Mouse (Mus musculus) liver, embryonic 15.5 days (tissue): Measurements from ENCODE around the gene Akr1d1. TPM values are rescaled to one million over a fixed set of nuclear protein-coding genes. Genes with fewer than 3 reads are reported as not detected.
A peak's percentile ranks its signal among the peaks of the same experiment; 100 is the strongest.

ENCODE experiments used
- ATAC-seq: fragments of 200-750 bp; cut with Nextera tagmentation; 2 replicates; pipeline ENCODE4 v1.8.0; 2017; ENCODE audit warnings: moderate number of reproducible peaks, mild to moderate bottlenecking, moderate library complexity; ENCODE audit not compliant: insufficient read depth
- H3K27ac ChIP-seq: fragments of 300-500 bp; sonication (generic); replicated peaks from 2 replicates; pipeline ENCODE4 v1.5.1; 2015; ENCODE audit warnings: mild to moderate bottlenecking, inconsistent platforms
- H3K27me3 ChIP-seq: fragments of 300-500 bp; sonication (generic); 2 replicates; pipeline ENCODE4 v1.6.1; 2015; ENCODE audit warnings: mild to moderate bottlenecking, inconsistent platforms
- H3K36me3 ChIP-seq: fragments of 300-500 bp; sonication (generic); replicated peaks from 2 replicates; pipeline ENCODE4 v1.6.1; 2015; ENCODE audit warnings: moderate library complexity, mild to moderate bottlenecking, inconsistent platforms
- H3K4me1 ChIP-seq: fragments of 300-500 bp; sonication (generic); replicated peaks from 2 replicates; pipeline ENCODE4 v1.6.1; 2015; ENCODE audit warnings: inconsistent platforms
- H3K4me2 ChIP-seq: fragments of 300-500 bp; sonication (generic); 2 replicates; pipeline ENCODE4 v1.6.1; 2015; ENCODE audit warnings: moderate library complexity, mild to moderate bottlenecking, inconsistent platforms
- H3K4me3 ChIP-seq: fragments of 300-500 bp; sonication (generic); replicated peaks from 2 replicates; pipeline ENCODE4 v1.5.1; 2015; ENCODE audit warnings: mild to moderate bottlenecking, inconsistent platforms
- H3K9ac ChIP-seq: fragments of 300-500 bp; sonication (generic); 2 replicates; pipeline ENCODE4 v1.6.1; 2015; ENCODE audit warnings: moderate library complexity, mild to moderate bottlenecking, inconsistent platforms
- H3K9me3 ChIP-seq: fragments of 300-500 bp; sonication (generic); replicated peaks from 2 replicates; pipeline ENCODE4 v1.6.1; 2016; ENCODE audit warnings: inconsistent platforms
- WGBS: fragments of 180-500 bp; shearing (Covaris S2); methylation state at CpG from one replicate; pipeline ENCODE4 v1.1.7; 2015; ENCODE audit warnings: mixed read lengths; ENCODE audit not compliant: insufficient replicate concordance; 5-methylcytosine and 5-hydroxymethylcytosine counted together
- polyA plus RNA-seq: library from polyadenylated mRNA; unstranded; fragments of >200 nt; fragmentation: Nextera tagmentation; extraction: Ambion mirVana; gene quantifications from 2 replicates; pipeline ENCODE4 v1.2.1, GENCODE M21; 2015

The Akr1d1 gene
- polyA plus RNA-seq, 1 experiment from 2014 or later, result 8.7 TPM

- Histone ChIP-seq H3K9me3 (no peaks in the 10 kb centered on the region), H3K36me3 (no peaks in the 10 kb centered on the region), H3K27ac (no peak overlapping the region), H3K4me2 (no peak overlapping the region), H3K27me3 (no peaks in the 10 kb centered on the region), H3K4me1 (no peaks in the 10 kb centered on the region), H3K9ac (no peak overlapping the region), H3K4me3 (no peak overlapping the region)
- WGBS, result 69% methylated on average over 13 of the region's 13 CpGs
- ATAC-seq, result no peak
Measured at GRCm38 (mm10) chr6:37520631-37521375, 9.2 kb upstream of the Akr1d1 start.

- Histone ChIP-seq H3K27ac (no peak overlapping the region), H3K4me2 (no peak overlapping the region), H3K9me3 (no peaks in the 10 kb centered on the region), H3K9ac (no peak overlapping the region), H3K36me3 (no peaks in the 10 kb centered on the region), H3K4me1 (no peaks in the 10 kb centered on the region), H3K27me3 (no peaks in the 10 kb centered on the region), H3K4me3 (no peak overlapping the region)
- WGBS, result 66% methylated on average over 3 of the region's 3 CpGs
- ATAC-seq, result no peak
Measured at GRCm38 (mm10) chr6:37532036-37532435, 2.1 kb downstream of the Akr1d1 start.

GRCm38 (mm10) chr6:37536831-37537230, 6.9 kb downstream of the Akr1d1 start:
- Histone ChIP-seq H3K4me3 (no peak overlapping the region), H3K27me3 (no peaks in the 10 kb centered on the region), H3K36me3 (no peaks in the 10 kb centered on the region), H3K9ac (no peak overlapping the region), H3K9me3 (no peaks in the 10 kb centered on the region), H3K27ac (no peak overlapping the region), H3K4me2 (no peak overlapping the region), H3K4me1 (peaks cover 6% of the 10 kb centered on the region)
- 65% methylated on average over 3 of the region's 3 CpGs for WGBS
- ATAC-seq, result no peak

- WGBS, result 59% methylated on average over 3 of the region's 3 CpGs
- ATAC-seq, result no peak
- H3K27ac ChIP-seq, result 0 out of 2 replicates have a peak overlapping the region, but pooled peaks have one; percentile 16
Measured at GRCm38 (mm10) chr6:37537801-37538200, 7.8 kb downstream of the Akr1d1 start.

DNA sequence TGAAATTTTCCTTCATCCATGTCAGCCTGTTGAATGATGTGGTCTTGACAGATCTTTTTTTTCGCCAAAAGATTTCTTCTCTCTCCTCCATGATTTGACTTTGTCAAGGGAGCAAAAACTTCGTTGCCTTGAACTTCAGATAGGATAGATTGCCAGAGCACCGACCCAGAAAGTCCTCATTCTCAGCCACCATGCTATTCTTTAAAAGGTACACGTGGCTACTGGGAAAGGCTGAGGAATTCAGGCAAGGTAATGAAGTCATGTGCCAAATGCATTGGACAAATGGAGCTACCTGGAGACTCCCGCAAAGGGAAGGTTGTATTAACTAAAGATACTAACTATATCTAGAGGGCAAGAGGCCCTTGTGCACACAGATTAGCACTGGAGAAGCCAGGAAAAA, 8.8 kb downstream of the Akr1d1 start:
- H3K9ac ChIP-seq, result no peak overlapping the region
- 55% methylated on average over 5 of the region's 5 CpGs for WGBS
- H3K4me2 ChIP-seq, result no peak overlapping the region
- H3K27ac ChIP-seq, result 0 out of 2 replicates have a peak overlapping the region, but pooled peaks have one; percentile 1
- no peaks in the 10 kb centered on the region for H3K36me3 ChIP-seq
- no peaks in the 10 kb centered on the region for H3K9me3 ChIP-seq
- peaks cover 6% of the 10 kb centered on the region for H3K4me1 ChIP-seq
- no peak for ATAC-seq
- H3K27me3 ChIP-seq, result no peaks in the 10 kb centered on the region
- no peak overlapping the region for H3K4me3 ChIP-seq

More at GRCm38 (mm10) chr6:37537801-37538200, 7.8 kb downstream of the Akr1d1 start:
- no peaks in the 10 kb centered on the region for H3K36me3 ChIP-seq
- no peak overlapping the region for H3K9ac ChIP-seq
- no peaks in the 10 kb centered on the region for H3K27me3 ChIP-seq
- peaks cover 6% of the 10 kb centered on the region for H3K4me1 ChIP-seq
- H3K9me3 ChIP-seq, result no peaks in the 10 kb centered on the region
- H3K4me2 ChIP-seq, result no peak overlapping the region
- H3K4me3 ChIP-seq, result no peak overlapping the region

DNA sequence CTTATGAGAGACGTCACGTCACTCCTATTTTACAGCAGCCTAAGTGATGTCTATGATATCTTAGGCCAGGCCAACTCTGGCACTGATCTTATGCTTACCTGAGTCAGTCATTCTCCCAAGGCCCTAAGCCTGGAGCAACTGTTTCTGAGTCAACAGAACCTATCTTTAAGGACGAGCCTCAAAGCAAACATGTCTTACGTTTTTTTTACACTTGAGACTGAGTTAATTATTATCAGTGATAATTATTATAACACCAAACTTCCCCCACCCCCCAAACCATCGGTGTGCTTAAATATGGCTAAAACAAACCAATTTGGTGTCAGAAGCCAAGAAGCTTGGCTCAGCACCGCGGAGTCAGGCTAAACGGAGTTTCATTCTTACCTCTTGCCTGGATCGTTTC, 9.4 kb downstream of the Akr1d1 start:
- Histone ChIP-seq H3K9ac (no peak overlapping the region), H3K9me3 (no peaks in the 10 kb centered on the region), H3K4me1 (peaks cover 6% of the 10 kb centered on the region), H3K4me2 (no peak overlapping the region), H3K27me3 (no peaks in the 10 kb centered on the region), H3K36me3 (no peaks in the 10 kb centered on the region), H3K4me3 (no peak overlapping the region), H3K27ac (peak overlapping the region; percentile 45)
- WGBS, result 69% methylated on average over 9 of the region's 9 CpGs
- ATAC-seq, result no peak

GRCm38 (mm10) chr6:37540113-37540512, 10.1 kb downstream of the Akr1d1 start:
- Histone ChIP-seq H3K4me3 (no peak overlapping the region), H3K27ac (peak overlapping the region; percentile 45), H3K9me3 (no peaks in the 10 kb centered on the region), H3K4me1 (peaks cover 6% of the 10 kb centered on the region), H3K4me2 (no peak overlapping the region), H3K36me3 (no peaks in the 10 kb centered on the region), H3K9ac (no peak overlapping the region), H3K27me3 (no peaks in the 10 kb centered on the region)
- peak; percentile 84 for ATAC-seq
- 66% methylated on average over 3 of the region's 3 CpGs for WGBS

DNA sequence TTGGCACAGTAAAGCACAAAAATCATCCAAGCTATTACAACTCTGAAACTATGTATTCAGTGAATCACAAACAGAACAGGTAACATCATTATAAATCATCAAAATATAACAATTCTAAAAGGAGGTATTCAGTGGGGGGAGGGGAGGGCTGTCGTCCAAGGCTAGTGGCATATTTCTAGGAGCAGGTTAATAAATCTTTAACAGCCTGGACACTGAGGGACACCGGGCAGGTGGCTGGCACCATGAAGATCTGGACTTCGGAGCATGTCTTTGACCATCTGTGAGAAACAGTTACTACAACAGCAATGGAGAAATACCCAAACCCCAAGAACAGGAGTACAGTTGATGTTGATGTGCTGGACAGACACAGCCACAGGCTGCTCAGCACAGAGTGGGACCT, 11.2 kb downstream of the Akr1d1 start:
- 59% methylated on average over 3 of the region's 3 CpGs for WGBS
- no peak overlapping the region for H3K27ac ChIP-seq
- no peaks in the 10 kb centered on the region for H3K27me3 ChIP-seq
- no peak overlapping the region for H3K4me3 ChIP-seq
- H3K4me2 ChIP-seq, result no peak overlapping the region
- no peaks in the 10 kb centered on the region for H3K36me3 ChIP-seq
- H3K4me1 ChIP-seq, result peaks cover 6% of the 10 kb centered on the region
- H3K9me3 ChIP-seq, result no peaks in the 10 kb centered on the region
- no peak overlapping the region for H3K9ac ChIP-seq
- no peak for ATAC-seq

GRCm38 (mm10) chr6:37542145-37542544, 12.2 kb downstream of the Akr1d1 start:
- no peaks in the 10 kb centered on the region for H3K36me3 ChIP-seq
- no peak overlapping the region for H3K4me3 ChIP-seq
- H3K27ac ChIP-seq, result no peak overlapping the region
- H3K4me1 ChIP-seq, result peaks cover 6% of the 10 kb centered on the region
- H3K4me2 ChIP-seq, result no peak overlapping the region
- no peaks in the 10 kb centered on the region for H3K27me3 ChIP-seq
- 70% methylated on average over 3 of the region's 3 CpGs for WGBS
- ATAC-seq, result no peak
- no peaks in the 10 kb centered on the region for H3K9me3 ChIP-seq
- no peak overlapping the region for H3K9ac ChIP-seq

- WGBS, result 51% methylated on average over 2 of the region's 2 CpGs
- H3K27me3 ChIP-seq, result no peaks in the 10 kb centered on the region
- no peak overlapping the region for H3K9ac ChIP-seq
- no peak for ATAC-seq
- H3K4me1 ChIP-seq, result no peaks in the 10 kb centered on the region
- H3K36me3 ChIP-seq, result no peaks in the 10 kb centered on the region
- H3K27ac ChIP-seq, result no peak overlapping the region
- no peak overlapping the region for H3K4me3 ChIP-seq
- no peaks in the 10 kb centered on the region for H3K9me3 ChIP-seq
- no peak overlapping the region for H3K4me2 ChIP-seq
Measured at GRCm38 (mm10) chr6:37552760-37553159, 22.8 kb downstream of the Akr1d1 start.

- Histone ChIP-seq H3K9ac (no peak overlapping the region), H3K4me3 (no peak overlapping the region), H3K4me2 (no peak overlapping the region), H3K27me3 (no peaks in the 10 kb centered on the region), H3K27ac (no peak overlapping the region), H3K36me3 (no peaks in the 10 kb centered on the region), H3K4me1 (no peaks in the 10 kb centered on the region), H3K9me3 (no peaks in the 10 kb centered on the region)
- ATAC-seq, result peak; percentile 47
- WGBS, result 35% methylated on average over 3 of the region's 3 CpGs
Measured at GRCm38 (mm10) chr6:37553926-37554325, 24.0 kb downstream of the Akr1d1 start.

- H3K36me3 ChIP-seq, result no peaks in the 10 kb centered on the region
- no peak for ATAC-seq
Measured at GRCm38 (mm10) chr6:37554327-37554726, 24.4 kb downstream of the Akr1d1 start.

More at GRCm38 (mm10) chr6:37554327-37554726, 24.4 kb downstream of the Akr1d1 start:
- 53% methylated on average over 1 of the region's 1 CpGs for WGBS
- H3K9ac ChIP-seq, result no peak overlapping the region
- no peaks in the 10 kb centered on the region for H3K4me1 ChIP-seq
- H3K4me3 ChIP-seq, result no peak overlapping the region
- H3K9me3 ChIP-seq, result no peaks in the 10 kb centered on the region
- H3K27ac ChIP-seq, result no peak overlapping the region
- H3K27me3 ChIP-seq, result no peaks in the 10 kb centered on the region
- H3K4me2 ChIP-seq, result no peak overlapping the region
